Mouse (Mus musculus) hindbrain, embryonic 15.5 days (tissue): ENCODE measurements around the gene Plxna4. TPM values are rescaled to one million over a fixed set of nuclear protein-coding genes. Genes with fewer than 3 reads are reported as not detected.

Experiments used
- ATAC-seq: fragments of 200-750 bp; cut with Nextera tagmentation; 2 replicates; pipeline ENCODE4 v1.8.0; 2017; ENCODE audit warnings: low read depth, moderate number of reproducible peaks, moderate TSS enrichment; ENCODE audit not compliant: low FRiP score
- H3K27ac ChIP-seq: fragments of 300-500 bp; sonication (generic); replicated peaks from 2 replicates; pipeline ENCODE4 v1.5.1; 2015; ENCODE audit warnings: mild to moderate bottlenecking, inconsistent platforms
- H3K27me3 ChIP-seq: fragments of 300-500 bp; sonication (generic); 2 replicates; pipeline ENCODE4 v1.6.1; 2015; ENCODE audit warnings: control low read depth, inconsistent platforms
- H3K36me3 ChIP-seq: fragments of 300-500 bp; sonication (generic); 2 replicates; pipeline ENCODE4 v1.6.1; 2015; ENCODE audit warnings: control low read depth, inconsistent platforms
- H3K4me1 ChIP-seq: fragments of 300-500 bp; sonication (generic); replicated peaks from 2 replicates; pipeline ENCODE4 v1.6.1; 2015; ENCODE audit warnings: control low read depth, inconsistent platforms
- H3K4me2 ChIP-seq: fragments of 300-500 bp; sonication (generic); 2 replicates; pipeline ENCODE4 v1.6.1; 2015; ENCODE audit warnings: moderate library complexity, mild to moderate bottlenecking, inconsistent platforms
- H3K4me3 ChIP-seq: fragments of 300-500 bp; sonication (generic); 2 replicates; pipeline ENCODE4 v1.5.1; 2015; ENCODE audit warnings: mild to moderate bottlenecking, inconsistent platforms
- H3K9ac ChIP-seq: fragments of 300-500 bp; sonication (generic); 2 replicates; pipeline ENCODE4 v1.6.1; 2015; ENCODE audit warnings: inconsistent platforms
- H3K9me3 ChIP-seq: fragments of 300-500 bp; sonication (generic); 2 replicates; pipeline ENCODE4 v1.6.1; 2016; ENCODE audit warnings: control low read depth, inconsistent platforms
- WGBS: fragments of 180-500 bp; shearing (Covaris S2); methylation state at CpG from one replicate; pipeline ENCODE4 v1.1.7; 2015; 5-methylcytosine and 5-hydroxymethylcytosine counted together
- polyA plus RNA-seq: library from polyadenylated mRNA; unstranded; fragments of >200 nt; fragmentation: Nextera tagmentation; extraction: Ambion mirVana; gene quantifications from 2 replicates; pipeline ENCODE4 v1.2.1, GENCODE M21; 2015

Gene Plxna4
- polyA plus RNA-seq, 1 experiment from 2014 or later, result 17.1 TPM

DNA sequence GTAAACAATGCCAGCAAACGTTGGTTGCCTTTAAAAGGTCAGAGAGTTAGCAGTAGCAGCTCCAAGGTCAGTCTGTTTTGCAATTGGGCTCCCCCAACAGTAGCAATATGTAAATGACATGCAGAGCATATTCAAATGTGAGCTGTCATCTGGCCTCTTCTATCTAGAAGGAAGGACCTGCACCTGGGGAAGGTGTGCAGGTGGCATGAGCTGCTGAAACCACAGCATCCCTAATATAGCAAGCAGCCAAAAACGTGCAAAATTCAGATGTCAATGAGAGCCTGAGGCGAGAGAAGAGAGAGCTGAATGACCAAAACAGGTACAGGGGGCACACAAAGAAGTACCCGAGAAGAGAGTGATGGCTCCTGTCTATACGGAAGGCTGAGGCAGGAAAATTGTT is 118.8 kb downstream of the Plxna4 start:
- H3K27me3 ChIP-seq, result no peaks in the 10 kb centered on the region
- H3K4me3 ChIP-seq, result no peak overlapping the region
- H3K36me3 ChIP-seq, result no peaks in the 10 kb centered on the region
- ATAC-seq, result no peak
- no peak overlapping the region for H3K9ac ChIP-seq
- H3K4me2 ChIP-seq, result no peak overlapping the region
- no peak overlapping the region for H3K27ac ChIP-seq
- 58% methylated on average over 5 of the region's 5 CpGs for WGBS
- no peaks in the 10 kb centered on the region for H3K9me3 ChIP-seq
- H3K4me1 ChIP-seq, result peaks cover 12% of the 10 kb centered on the region

DNA sequence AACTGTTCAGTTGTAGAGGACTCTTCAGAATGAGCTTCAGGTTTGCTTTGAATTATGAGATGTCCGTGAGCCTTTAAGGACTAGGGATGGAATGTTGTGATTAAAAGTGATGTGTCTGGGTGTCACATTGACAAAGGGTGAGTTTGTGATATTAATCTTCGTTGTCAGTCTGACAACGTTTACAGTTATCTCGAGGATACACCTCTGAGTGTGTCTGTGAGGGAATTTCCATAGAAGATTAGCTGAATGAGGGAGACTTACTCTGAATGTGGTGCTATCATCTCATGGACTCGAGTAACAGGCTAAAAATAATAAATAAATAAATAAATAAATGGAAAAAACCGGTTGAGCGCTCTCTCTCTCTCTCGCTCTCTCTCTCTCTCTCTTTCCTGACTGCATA is 122.9 kb downstream of the Plxna4 start:
- 75% methylated on average over 8 of the region's 8 CpGs for WGBS
- H3K4me2 ChIP-seq, result no peak overlapping the region
- H3K4me1 ChIP-seq, result peaks cover 22% of the 10 kb centered on the region
- no peak overlapping the region for H3K9ac ChIP-seq
- ATAC-seq, result no peak
- no peaks in the 10 kb centered on the region for H3K9me3 ChIP-seq
- 0 out of 2 replicates have a peak overlapping the region, but pooled peaks have one; percentile 31 for H3K27ac ChIP-seq
- H3K27me3 ChIP-seq, result no peaks in the 10 kb centered on the region
- no peak overlapping the region for H3K4me3 ChIP-seq
- no peaks in the 10 kb centered on the region for H3K36me3 ChIP-seq

DNA sequence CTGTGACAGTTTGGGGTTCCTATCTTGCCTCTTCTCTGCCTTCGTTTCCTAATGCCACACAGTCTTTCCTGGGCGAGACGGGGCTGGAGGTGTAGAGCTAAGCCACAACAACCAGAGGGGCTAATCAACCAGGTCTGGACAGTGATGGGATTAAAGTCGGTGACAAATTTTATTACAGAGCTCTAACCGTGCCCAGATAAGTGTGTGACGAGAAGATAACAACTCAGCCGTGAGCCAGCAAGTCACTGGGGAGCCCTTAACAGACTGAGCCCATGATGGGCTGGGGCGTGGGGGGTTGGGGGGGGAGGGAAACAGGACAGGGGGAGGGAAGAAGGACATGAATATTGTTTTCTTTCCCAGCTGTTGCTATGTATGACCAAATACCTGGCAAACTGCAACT is 123.4 kb downstream of the Plxna4 start:
- no peaks in the 10 kb centered on the region for H3K27me3 ChIP-seq
- H3K4me3 ChIP-seq, result no peak overlapping the region
- H3K4me2 ChIP-seq, result no peak overlapping the region
- 34% methylated on average over 8 of the region's 8 CpGs for WGBS
- H3K36me3 ChIP-seq, result no peaks in the 10 kb centered on the region
- H3K9ac ChIP-seq, result no peak overlapping the region
- no peaks in the 10 kb centered on the region for H3K9me3 ChIP-seq
- H3K27ac ChIP-seq, result 0 out of 2 replicates have a peak overlapping the region, but pooled peaks have one; percentile 31
- peaks cover 22% of the 10 kb centered on the region for H3K4me1 ChIP-seq
- no peak for ATAC-seq

DNA sequence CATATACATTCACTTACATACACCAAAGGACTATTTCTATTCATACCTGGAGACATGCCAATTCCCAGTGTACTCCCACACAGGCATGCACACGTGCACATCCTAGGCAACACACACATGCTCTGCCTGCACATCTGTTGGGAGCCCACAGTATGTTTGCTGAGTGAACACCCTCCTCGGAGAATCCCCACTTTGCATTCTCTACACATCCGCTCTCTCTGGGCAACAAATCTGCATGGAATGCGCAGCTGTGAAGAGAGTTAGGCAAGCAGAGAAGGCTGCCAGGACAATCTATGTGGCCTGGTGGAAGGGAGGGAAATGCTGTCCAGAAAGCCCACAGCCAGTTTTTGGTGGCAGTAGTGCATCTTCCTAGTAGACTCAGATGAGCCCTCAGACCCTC is 123.9 kb downstream of the Plxna4 start:
- peaks cover 22% of the 10 kb centered on the region for H3K4me1 ChIP-seq
- H3K27me3 ChIP-seq, result no peaks in the 10 kb centered on the region
- no peaks in the 10 kb centered on the region for H3K36me3 ChIP-seq
- peak; percentile 50 for ATAC-seq
- no peak overlapping the region for H3K4me3 ChIP-seq
- H3K9me3 ChIP-seq, result no peaks in the 10 kb centered on the region
- 39% methylated on average over 4 of the region's 4 CpGs for WGBS
- H3K9ac ChIP-seq, result no peak overlapping the region
- H3K27ac ChIP-seq, result no peak overlapping the region
- no peak overlapping the region for H3K4me2 ChIP-seq

DNA sequence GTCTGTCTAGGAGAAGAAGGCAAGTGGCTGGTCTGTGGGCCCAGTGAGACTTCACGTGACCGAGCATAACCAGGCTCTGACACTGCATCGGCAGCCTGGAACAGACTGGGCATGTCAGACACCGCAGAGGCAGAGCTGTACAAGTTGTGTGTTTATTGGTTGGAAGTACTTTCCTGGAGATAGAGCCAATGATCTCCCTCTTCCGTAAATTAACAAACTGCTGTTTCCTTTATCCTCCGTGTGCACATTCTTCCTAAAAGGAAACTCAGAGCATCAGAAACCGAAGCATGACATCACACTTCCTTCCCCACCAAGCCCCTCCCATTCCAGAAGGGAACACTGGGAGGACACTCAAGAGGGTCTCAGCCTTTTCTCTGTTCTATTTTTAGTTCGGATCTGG is 127.6 kb downstream of the Plxna4 start:
- Histone ChIP-seq H3K27ac (no peak overlapping the region), H3K4me1 (peaks cover 19% of the 10 kb centered on the region), H3K9me3 (no peaks in the 10 kb centered on the region), H3K4me3 (no peak overlapping the region), H3K4me2 (no peak overlapping the region), H3K9ac (no peak overlapping the region), H3K36me3 (no peaks in the 10 kb centered on the region), H3K27me3 (no peaks in the 10 kb centered on the region)
- WGBS, result 82% methylated on average over 8 of the region's 8 CpGs
- ATAC-seq, result peak; percentile 20; the same call in 1 of the 2 replicates

DNA sequence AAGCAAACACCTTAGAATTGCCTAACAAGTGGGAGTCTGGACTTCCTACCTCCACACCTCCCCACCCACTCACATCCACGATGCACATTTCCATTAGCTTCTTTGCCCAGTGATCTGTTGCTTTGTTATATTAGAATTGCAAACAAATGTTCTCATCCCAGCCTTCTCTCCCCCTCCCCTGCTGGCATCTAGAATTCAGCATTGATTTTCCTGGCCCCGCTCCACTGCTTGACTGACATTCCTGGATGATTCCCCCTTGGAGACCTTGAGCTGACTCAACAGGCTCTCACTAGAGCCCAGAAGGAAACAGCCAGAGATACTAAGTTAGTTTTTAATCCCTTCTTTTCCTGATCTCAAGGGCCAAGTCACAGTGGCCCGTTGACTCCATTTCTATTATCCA is 131.4 kb downstream of the Plxna4 start:
- H3K27ac ChIP-seq, result no peak overlapping the region
- H3K27me3 ChIP-seq, result no peaks in the 10 kb centered on the region
- no peak overlapping the region for H3K4me3 ChIP-seq
- H3K9ac ChIP-seq, result no peak overlapping the region
- H3K4me1 ChIP-seq, result 0 out of 2 replicates have a peak, but pooled peaks cover 6% of the 10 kb centered on the region
- WGBS, result 62% methylated on average over 3 of the region's 3 CpGs
- no peak overlapping the region for H3K4me2 ChIP-seq
- ATAC-seq, result no peak
- H3K36me3 ChIP-seq, result no peaks in the 10 kb centered on the region
- no peaks in the 10 kb centered on the region for H3K9me3 ChIP-seq

DNA sequence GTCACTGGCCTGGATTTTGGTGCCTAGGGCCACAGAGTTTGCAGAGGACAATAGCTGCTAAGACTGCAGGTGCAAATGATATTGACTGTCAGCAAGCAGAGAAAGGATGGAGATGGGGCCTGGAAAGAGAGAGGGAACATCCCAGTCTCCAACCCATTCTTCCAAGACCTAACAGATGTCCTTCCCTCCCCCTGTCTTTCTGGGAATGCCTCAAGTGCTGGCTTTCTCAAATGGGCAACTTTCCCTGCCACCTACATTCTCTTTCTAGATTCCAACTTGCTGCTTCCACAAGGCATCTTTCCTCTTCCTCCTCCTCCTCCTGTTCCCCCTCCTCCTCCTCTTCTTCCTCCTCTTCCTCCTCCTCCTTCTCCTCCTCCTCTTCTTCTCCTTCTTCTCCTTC is 136.1 kb downstream of the Plxna4 start:
- no peaks in the 10 kb centered on the region for H3K9me3 ChIP-seq
- no peak overlapping the region for H3K4me3 ChIP-seq
- H3K27ac ChIP-seq, result no peak overlapping the region
- H3K36me3 ChIP-seq, result no peaks in the 10 kb centered on the region
- H3K9ac ChIP-seq, result no peak overlapping the region
- 0 out of 2 replicates have a peak, but pooled peaks cover 3% of the 10 kb centered on the region for H3K4me1 ChIP-seq
- H3K4me2 ChIP-seq, result no peak overlapping the region
- H3K27me3 ChIP-seq, result no peaks in the 10 kb centered on the region
- no peak for ATAC-seq

DNA sequence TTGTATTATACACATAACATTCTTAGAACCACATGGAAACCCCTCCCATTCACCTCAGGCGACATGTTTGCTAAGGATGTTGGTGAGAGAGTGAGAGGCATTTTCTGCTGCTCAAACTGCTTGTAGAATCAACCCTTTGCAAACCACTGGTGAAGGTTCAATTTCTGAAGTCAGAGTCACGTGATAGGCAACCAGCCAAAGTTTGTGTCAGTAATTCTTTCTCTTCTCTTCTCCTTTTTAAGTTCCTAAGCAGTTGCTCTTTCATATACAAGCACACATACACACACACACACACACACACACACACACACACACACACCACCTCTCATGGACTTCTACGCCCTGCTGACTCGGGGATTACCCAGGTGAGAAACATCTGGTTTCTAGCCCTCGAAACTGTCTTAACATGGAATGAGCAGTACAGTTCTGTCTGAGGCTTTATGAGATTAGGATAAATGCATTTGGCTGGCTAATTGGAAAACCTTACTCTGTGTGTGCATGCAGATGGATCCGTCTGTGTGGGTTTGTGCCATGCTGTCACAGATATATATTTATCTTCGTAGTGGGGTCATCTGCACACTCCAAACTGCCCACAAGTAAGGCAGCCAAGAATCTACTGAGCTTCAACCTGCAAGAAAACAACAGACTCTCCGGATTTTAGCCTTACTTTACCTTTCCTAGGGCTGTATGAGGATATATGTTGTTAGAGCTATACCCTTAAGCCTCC is 138.6 kb downstream of the Plxna4 start:
- Histone ChIP-seq H3K4me2 (no peak overlapping the region), H3K27ac (no peak overlapping the region), H3K27me3 (no peaks in the 10 kb centered on the region), H3K36me3 (no peaks in the 10 kb centered on the region), H3K9ac (no peak overlapping the region), H3K9me3 (no peaks in the 10 kb centered on the region), H3K4me1 (0 out of 2 replicates have a peak, but pooled peaks cover 15% of the 10 kb centered on the region), H3K4me3 (no peak overlapping the region)
- WGBS, result 83% methylated on average over 8 of the region's 8 CpGs
- no peak for ATAC-seq

DNA sequence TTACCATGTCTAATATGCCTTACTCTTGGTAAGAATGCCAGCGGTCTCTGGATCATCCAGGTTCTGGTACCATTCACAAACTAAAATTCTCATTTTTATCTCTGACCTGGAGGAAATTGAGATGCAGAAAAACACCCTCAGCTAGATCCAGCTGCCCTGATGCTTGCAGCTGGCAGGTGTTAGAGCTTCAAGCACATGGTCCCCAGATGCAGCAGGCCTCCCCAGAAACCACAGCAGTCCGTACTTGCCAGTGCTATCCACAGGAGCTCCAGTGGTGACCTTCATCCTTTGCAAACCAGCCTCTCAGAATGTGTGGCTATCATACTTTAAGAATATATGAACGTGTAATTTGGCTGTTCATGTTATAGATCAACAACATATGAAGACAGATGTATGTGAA is 139.2 kb downstream of the Plxna4 start:
- H3K27ac ChIP-seq, result no peak overlapping the region
- 88% methylated on average over 3 of the region's 3 CpGs for WGBS
- H3K4me2 ChIP-seq, result no peak overlapping the region
- H3K36me3 ChIP-seq, result no peaks in the 10 kb centered on the region
- 0 out of 2 replicates have a peak, but pooled peaks cover 17% of the 10 kb centered on the region for H3K4me1 ChIP-seq
- H3K9ac ChIP-seq, result no peak overlapping the region
- H3K27me3 ChIP-seq, result no peaks in the 10 kb centered on the region
- no peak overlapping the region for H3K4me3 ChIP-seq
- ATAC-seq, result no peak
- no peaks in the 10 kb centered on the region for H3K9me3 ChIP-seq

DNA sequence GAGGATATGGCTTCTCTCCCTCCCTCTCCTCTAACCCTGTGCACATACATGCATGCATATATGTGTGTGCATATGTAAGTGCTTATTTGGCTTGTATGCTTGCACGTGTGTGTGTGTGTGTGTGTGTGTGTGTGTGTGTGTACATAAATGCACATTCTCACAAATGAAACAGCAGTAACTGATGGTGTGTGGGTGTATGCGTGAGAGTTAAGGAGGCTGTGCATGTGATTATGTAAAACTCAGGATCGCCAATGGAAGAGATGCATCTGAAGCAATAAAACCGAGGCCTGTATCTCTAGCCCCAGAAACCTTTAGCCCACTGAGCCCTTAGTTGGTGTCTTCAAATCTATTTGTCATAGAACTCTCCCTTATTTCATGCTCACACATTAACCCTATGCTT is 141.7 kb downstream of the Plxna4 start:
- Histone ChIP-seq H3K9ac (no peak overlapping the region), H3K27me3 (no peaks in the 10 kb centered on the region), H3K9me3 (no peaks in the 10 kb centered on the region), H3K4me1 (peaks cover 25% of the 10 kb centered on the region; the same call in 1 of the 2 replicates), H3K27ac (no peak overlapping the region), H3K4me3 (no peak overlapping the region), H3K4me2 (no peak overlapping the region), H3K36me3 (no peaks in the 10 kb centered on the region)
- no peak for ATAC-seq
- 80% methylated on average over 4 of the region's 4 CpGs for WGBS

DNA sequence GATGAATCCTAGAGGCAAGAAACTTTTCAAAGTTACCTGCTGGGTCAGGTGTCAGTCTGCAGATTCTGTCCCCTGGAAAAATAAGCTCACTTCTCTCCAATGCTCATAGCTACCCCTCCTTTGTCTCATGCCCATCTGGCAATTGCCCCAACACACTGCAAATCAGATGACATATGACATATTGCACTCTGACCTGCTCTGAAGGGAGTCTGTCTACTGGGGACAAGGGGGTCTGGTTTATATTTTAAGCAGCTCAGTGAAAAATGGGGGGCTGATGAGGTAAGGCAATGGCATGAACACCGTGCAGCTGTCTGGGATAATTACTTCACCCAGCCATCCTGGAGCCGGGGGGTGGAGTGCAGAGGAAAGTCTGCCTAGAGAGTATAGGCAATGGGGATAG is 142.7 kb downstream of the Plxna4 start:
- no peak for ATAC-seq
- no peak overlapping the region for H3K4me2 ChIP-seq

DNA sequence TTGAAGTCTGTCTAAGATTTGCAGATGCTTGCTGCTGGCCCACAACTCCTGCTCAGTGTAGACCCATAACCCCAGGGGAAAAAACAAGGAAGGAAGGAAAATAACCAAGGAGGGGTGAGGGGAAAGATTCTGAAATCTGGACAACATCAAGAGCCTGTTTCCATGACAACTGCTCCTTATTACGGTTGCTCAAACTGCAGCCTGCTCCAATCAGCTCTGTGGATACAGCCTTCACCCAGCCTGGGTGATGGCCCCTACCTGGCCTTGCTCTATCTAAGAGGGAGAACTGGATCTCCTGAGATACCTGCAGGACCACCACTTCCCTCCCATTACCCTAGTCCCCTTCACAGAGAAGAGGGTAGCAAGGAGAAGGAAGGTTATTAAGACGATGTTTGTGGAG is 143.6 kb downstream of the Plxna4 start:
- no peaks in the 10 kb centered on the region for H3K36me3 ChIP-seq
- WGBS, result 54% methylated on average over 2 of the region's 2 CpGs
- H3K4me1 ChIP-seq, result peaks cover 25% of the 10 kb centered on the region; the same call in 1 of the 2 replicates
- H3K27ac ChIP-seq, result no peak overlapping the region
- no peaks in the 10 kb centered on the region for H3K9me3 ChIP-seq
- no peak overlapping the region for H3K9ac ChIP-seq
- H3K4me3 ChIP-seq, result no peak overlapping the region
- 0 out of 2 replicates have a peak, but pooled peaks have one; percentile 49 for ATAC-seq
- H3K4me2 ChIP-seq, result no peak overlapping the region
- H3K27me3 ChIP-seq, result no peaks in the 10 kb centered on the region

More for the DNA sequence above, 142.7 kb downstream of the Plxna4 start:
- H3K27me3 ChIP-seq, result no peaks in the 10 kb centered on the region
- H3K9ac ChIP-seq, result no peak overlapping the region
- H3K9me3 ChIP-seq, result no peaks in the 10 kb centered on the region
- H3K4me3 ChIP-seq, result no peak overlapping the region
- WGBS, result 52% methylated on average over 2 of the region's 2 CpGs
- H3K36me3 ChIP-seq, result no peaks in the 10 kb centered on the region
- no peak overlapping the region for H3K27ac ChIP-seq
- H3K4me1 ChIP-seq, result peaks cover 29% of the 10 kb centered on the region; the same call in 1 of the 2 replicates

DNA sequence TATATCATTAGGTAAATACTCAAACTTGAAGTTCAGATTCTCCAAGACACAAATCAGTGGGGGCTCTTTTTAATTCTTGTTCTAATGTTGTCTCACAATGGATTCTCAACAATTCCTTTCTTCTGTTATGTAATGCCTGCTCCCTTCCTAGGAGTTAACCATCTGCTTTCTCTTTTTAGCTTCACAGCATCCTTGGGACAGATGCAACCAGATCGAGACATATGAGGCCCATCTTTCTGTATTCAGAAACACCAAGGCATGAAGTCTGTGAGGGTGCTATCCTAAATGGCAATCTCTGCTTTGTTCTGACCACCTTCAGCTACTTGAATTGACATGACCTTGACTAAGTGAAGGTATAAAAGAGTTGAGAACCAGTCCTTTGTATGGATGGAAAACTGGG is 144.3 kb downstream of the Plxna4 start:
- no peaks in the 10 kb centered on the region for H3K27me3 ChIP-seq
- no peak overlapping the region for H3K9ac ChIP-seq
- H3K4me1 ChIP-seq, result peaks cover 25% of the 10 kb centered on the region; the same call in 1 of the 2 replicates
- no peak overlapping the region for H3K27ac ChIP-seq
- no peak overlapping the region for H3K4me2 ChIP-seq
- H3K36me3 ChIP-seq, result no peaks in the 10 kb centered on the region
- 88% methylated on average over 1 of the region's 1 CpGs for WGBS
- H3K4me3 ChIP-seq, result no peak overlapping the region
- H3K9me3 ChIP-seq, result no peaks in the 10 kb centered on the region
- ATAC-seq, result no peak
